Mouse (Mus musculus): Measurements from ENCODE around the gene Spop.

DNA sequence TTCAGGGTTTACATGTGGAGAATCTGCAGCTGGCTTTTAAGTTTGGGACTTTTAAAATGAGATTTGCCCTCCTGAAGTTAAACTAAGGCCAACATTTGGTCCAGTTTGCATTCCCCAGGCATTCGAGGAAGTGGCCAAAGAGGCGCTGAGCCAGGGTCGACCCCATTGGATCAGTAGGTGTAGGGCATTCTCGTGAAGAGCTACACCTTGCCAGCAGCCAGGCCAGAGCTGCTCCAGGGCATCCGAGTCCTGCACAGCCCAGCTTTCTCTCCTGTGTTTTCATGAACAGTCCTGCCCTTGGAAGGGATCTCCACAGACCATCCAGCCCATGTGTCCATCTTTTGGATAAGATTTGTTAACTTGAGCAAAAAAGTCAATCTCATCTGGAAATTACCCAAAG is 49.5 kb upstream of the Spop start:
- no peak for TF ChIP-seq POLR2A (IDR thresholded peaks at IDR 0.05; ENCODE audit: control insufficient read depth, low read depth, low read length)
- no peak for TF ChIP-seq CTCF (IDR thresholded peaks at IDR 0.05; ENCODE audit: control insufficient read depth, insufficient read depth, insufficient replicate concordance, low read depth, low read length)
